Mouse (Mus musculus): ENCODE results near the gene Ift81. TPM values are rescaled to one million over a fixed set of nuclear protein-coding genes. Genes with fewer than 3 reads are reported as not detected.

Ift81 gene
- total RNA-seq, 1 experiment from 2014 or later: 0.93 TPM

DNA sequence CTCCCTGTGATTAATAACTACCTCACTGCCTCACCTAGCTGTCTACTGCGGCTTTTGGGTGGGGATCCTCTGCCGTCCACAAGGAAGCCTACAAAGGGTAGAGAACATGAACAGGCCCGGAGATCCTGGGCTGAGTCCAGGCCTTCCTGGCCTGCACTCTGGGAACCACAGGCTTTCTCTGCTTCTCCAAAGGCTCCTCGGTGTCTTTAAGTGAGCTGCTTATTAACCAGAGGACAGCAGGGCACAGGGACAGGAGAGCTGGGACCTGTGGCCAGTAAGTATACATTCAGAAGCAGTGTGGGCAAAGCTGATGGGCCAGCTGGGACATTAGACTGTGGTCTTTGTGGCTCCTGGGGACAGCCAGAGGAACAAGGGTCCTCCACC lies 89.5 kb downstream of the Ift81 start:
- ATAC-seq (ENCODE audit: extremely low read depth, insufficient number of reproducible peaks, low FRiP score, poor library complexity, severe bottlenecking): no peak

DNA sequence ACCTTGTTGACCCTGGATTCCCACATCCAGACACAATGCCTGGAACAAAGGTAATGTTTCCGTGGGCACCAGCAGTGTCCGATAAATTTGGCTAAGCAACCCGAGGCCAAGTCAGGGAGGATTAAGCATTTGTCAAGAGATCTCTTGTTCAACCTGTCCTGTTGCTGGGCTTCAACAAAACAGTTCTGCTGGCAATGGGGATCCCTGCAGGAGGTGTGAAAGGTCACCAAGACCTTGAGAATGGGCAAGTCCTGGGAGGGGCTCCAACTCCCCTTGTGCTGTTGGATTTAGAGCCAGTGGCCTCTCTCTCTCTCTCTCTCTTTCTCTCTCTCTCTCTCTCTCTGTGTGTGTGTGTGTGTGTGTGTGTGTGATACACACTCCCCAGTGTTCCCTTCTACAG lies 90.1 kb downstream of the Ift81 start:
- ATAC-seq (ENCODE audit: extremely low read depth, insufficient number of reproducible peaks, low FRiP score, poor library complexity, severe bottlenecking): no peak

DNA sequence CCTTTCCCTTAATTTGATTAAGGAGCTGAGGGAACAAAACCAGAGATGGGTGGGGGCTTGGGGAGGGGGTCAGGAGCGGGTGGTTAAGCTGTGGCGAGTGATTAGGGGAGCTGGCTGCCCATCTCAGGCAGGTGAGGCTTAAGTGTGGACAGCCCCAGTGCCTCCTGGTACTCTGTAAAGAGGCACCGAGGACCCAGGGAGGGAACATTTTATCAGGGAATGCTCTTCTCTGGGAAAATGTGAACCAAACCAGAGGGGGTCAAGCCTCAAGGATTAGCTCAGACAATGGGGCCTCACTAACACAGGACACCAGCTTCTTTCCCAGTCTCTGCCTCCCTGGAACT lies 93.2 kb downstream of the Ift81 start:
- no peak for ATAC-seq (ENCODE audit: extremely low read depth, insufficient number of reproducible peaks, low FRiP score, poor library complexity, severe bottlenecking)

DNA sequence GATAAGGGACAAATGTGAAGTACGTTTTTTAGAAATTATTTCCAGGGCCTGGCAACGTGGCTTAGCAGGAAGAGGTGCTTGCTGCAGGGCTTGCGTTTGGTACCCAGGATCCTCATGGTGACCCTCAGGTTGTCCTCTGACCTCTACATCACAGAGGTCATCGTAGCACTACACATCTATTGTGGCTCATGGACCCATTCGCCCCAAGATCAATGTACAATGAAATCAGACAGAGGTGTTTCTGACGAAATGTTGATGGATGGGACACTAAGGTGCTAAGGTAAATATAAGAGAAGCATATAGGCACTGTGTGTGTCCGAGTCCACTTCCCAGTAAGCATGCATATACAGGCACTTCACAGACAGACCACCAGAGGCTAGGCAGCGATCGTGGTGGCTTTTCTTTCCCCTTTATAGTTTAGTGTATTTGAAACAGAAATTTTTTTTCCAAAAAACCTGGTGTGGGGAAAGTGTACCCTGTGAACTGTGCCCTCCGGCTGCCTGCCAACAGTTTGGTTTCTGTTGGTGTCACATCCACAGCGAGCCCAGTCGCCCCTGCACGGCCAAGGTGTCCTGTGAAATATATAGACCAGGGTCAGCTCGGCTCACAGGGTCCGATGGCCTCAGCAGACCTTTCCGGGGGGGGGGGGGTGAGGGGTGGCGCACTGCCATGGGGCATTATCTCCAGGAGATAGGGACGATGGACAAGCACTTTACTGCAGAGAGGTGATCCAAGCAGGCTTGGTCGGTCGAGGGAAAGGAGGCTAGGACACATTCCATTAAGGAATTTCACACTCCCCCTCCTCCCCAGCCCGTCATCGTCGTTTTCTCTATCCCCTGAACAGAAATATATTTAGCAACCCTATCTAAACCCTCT lies 93.8 kb downstream of the Ift81 start:
- ATAC-seq (ENCODE audit: extremely low read depth, insufficient number of reproducible peaks, low FRiP score, poor library complexity, severe bottlenecking): no peak

DNA sequence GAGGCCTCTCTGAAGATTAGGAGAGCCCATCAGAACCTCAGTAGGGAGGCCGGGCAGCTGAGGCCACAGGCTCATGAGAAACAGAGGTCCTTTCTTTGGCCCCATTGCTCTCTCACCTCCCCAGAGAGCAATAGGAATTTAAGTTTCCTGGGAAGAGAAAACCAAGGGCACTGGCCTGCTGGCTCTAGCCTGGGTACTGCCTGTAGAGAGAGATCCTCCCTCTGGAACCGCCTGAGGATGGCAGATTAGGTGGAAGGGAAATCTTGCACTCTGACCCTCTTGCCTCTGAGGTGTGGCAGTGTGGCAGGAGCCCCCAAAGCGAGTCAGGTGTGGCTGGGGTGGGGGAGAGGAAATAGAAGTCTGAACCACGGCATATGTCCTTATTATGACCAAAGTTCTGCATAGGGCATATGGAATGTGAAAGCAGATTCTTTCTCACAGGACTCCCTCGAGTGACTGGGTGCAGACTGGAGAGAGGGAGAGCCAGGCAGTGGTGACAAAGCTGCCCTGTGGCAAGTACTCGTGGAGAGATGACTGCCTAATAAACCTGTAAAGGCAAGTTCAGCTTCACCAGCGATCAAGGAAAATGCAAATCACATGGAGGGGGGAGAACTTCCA lies 95.2 kb downstream of the Ift81 start:
- no peak for ATAC-seq (ENCODE audit: extremely low read depth, insufficient number of reproducible peaks, low FRiP score, poor library complexity, severe bottlenecking)

DNA sequence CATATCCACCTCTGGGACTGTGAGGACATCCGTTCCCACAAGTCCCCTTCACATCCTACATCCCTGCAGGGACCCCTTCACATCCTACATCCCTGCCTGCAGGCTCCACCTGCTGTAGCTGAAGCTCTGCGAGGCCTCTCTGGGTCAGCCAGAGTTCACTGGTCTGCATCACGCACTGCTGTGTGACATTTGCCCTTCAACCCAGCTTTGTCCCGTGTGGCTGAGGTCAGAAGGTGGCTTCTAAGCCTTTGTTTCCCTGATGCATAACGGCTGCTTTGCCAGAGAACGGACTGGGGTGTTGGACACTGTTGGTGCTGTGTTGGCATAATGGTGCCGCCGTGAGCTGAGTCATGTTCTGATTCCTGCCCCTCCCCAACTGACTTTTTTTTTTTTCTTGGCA lies 96.1 kb downstream of the Ift81 start:
- ATAC-seq (ENCODE audit: extremely low read depth, insufficient number of reproducible peaks, low FRiP score, poor library complexity, severe bottlenecking): no peak

DNA sequence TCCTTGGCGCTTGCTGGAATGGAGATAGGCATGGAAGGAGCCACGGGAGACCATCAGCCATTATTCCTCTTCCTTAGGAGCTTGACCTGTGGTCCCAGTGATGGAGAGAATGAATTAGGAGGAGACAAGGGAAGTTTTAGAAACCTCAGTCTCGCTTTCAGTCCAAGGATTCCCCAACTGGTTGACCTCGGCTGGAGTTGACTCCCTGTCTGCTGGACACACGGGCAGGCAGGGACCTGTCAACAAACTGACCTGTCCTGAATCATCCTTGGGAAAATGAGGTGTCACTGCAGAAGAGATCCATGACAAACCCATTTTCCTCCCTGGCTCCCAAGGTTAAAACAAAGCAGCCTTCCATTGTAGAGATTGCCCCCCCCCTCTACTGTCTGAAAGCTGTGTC lies 97.4 kb downstream of the Ift81 start:
- no peak for ATAC-seq (ENCODE audit: extremely low read depth, insufficient number of reproducible peaks, low FRiP score, poor library complexity, severe bottlenecking)

DNA sequence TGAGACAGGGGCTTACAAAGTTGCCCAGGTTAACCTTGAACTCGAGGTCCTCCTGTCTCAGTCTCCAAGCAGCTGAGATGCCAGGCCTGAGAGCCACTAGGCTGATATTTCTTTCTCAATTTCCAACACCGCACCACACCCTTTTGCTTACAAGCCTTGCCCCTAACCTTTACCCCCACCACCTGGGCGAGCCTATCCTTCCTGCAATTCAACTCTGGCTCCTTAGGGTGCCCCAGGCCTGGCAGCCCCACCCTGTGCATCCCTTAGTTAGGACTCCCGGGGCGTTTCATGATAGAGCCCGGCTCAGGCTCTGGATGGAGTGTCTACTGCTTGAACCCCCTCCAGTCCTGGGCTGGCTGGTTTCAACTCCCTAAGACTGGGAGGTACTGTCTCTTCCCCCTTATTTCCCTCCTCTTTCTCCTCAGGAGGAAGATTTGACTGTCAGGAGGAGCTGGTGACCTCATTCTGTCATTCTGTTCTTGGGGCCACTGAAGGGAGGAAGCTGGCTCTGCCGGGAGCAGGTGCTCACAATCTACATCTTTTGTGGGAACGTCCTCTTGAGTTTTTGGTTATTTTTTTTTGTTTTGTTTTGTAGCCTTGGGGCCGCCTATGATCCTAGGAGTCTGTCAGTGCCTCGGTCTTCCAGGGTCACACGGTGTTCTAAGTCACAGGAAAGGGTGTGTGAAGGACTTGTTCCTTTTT lies 98.1 kb downstream of the Ift81 start:
- ATAC-seq (ENCODE audit: extremely low read depth, insufficient number of reproducible peaks, low FRiP score, poor library complexity, severe bottlenecking): no peak

DNA sequence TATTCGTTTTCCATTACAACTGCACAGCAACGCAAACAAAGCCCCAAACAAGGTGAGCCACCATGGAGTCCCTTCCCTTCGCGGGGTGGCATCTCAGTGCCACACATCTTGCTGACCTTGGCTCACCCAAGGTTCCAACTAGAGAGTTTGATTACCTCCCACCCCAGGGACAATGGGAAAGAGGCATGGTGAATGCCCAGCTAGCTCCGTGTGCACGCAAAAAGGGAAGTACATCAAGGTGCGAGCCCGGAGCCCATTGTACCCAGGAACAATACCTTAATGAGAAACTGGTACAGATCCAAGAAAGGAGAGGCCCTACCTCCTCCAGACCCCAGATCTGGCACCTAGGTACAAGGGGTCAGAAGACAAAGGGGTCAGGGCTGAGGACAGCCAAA lies 100.2 kb downstream of the Ift81 start:
- ATAC-seq (ENCODE audit: extremely low read depth, insufficient number of reproducible peaks, low FRiP score, poor library complexity, severe bottlenecking): no peak; the same call in 1 of the 2 replicates

DNA sequence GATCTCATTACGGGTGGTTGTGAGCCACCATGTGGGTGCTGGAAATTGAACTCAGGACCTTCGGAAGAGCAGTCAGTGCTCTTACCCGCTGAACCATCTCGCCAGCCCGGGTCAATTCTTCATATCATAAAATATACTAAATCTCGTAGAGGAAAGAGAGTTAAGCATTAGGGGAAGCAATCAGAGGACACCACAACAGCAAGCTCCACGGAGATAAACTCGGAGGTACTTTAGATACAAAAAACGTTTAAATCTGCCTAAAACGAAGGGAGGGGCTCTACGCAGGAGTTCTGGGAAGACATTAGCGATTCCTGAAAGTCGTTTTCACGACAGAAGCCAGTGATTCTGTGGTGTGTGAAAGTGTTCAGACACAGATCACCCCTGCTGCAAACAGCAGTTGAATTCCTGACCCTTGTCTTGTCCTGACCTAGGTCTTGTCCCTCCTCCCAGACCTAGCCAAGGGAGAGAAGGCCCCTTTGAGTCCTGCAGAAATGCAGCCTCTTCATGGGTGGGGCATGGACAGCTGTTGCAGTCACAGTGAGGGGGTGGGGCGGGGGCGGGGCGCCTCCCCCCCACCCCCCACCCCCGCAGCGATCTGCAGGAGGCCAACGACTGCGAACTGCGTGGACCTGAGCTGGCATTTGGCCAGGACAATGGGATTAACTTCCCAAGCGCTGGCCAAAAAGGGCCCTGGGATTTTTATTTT lies 100.7 kb downstream of the Ift81 start:
- ATAC-seq (ENCODE audit: extremely low read depth, insufficient number of reproducible peaks, low FRiP score, poor library complexity, severe bottlenecking): no peak

DNA sequence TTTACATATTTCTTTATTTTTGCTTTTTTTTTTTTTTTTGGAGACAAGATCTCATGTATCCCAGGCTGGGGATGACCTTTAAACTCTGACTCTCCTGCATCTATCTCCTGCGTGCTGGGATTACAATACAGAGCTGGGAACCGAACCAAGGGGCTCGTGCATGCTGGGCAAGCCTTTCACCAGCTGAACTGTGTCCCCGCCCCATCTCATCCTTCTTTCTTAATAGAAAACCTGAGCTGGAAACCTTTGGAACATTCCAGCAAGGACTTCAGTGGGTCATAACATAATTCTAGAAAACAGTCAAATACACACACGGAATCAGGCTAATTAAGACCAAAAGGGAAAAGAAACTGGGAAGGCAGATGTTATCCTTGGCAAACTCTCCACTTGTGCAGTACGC lies 102.3 kb downstream of the Ift81 start:
- ATAC-seq (ENCODE audit: extremely low read depth, insufficient number of reproducible peaks, low FRiP score, poor library complexity, severe bottlenecking): no peak

DNA sequence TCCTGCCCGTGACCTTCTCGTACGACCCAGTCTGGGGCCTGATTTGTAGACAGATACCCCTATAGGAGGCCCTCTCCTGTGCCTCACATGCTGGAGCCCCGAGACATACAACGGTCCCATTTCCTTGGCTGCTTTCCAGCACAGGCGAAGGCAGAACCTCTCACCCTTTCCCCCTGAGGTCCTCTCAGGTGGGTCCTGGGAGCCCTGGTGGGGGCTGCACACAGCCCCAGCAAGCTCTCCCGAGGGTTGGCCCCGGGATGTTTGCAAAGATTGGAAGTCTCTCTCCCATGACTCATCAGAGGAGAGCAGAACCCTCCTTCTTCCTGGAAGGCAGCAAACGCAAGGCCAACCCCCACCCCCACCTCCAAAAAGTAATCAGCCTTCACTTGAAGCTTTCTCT lies 102.9 kb downstream of the Ift81 start:
- ATAC-seq (ENCODE audit: extremely low read depth, insufficient number of reproducible peaks, low FRiP score, poor library complexity, severe bottlenecking): no peak

DNA sequence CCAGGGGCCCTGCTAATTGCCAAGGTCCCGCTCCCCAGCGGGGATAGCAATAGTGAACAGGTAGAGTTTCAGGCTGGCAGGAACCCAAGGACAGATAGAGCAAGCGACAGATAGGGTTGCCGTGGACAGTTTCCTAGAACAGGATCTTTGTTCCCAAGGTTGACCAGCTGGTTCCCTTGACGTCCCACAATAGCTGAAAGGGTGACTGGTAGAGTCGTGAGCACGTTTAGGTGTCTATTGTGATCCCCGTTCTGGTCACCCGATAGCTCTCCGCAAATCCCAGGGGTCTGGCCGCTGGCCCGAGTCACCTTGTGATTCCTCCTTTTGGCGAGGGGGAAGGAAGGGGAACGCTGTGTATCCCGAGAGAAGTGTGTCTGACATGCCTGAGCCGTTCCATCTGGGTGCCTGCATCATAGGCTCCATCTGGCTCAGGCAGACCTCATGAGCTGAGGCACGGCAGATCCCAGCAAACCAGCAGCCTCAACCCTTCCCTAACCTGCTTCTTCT lies 103.6 kb downstream of the Ift81 start:
- ATAC-seq (ENCODE audit: extremely low read depth, insufficient number of reproducible peaks, low FRiP score, poor library complexity, severe bottlenecking): no peak

DNA sequence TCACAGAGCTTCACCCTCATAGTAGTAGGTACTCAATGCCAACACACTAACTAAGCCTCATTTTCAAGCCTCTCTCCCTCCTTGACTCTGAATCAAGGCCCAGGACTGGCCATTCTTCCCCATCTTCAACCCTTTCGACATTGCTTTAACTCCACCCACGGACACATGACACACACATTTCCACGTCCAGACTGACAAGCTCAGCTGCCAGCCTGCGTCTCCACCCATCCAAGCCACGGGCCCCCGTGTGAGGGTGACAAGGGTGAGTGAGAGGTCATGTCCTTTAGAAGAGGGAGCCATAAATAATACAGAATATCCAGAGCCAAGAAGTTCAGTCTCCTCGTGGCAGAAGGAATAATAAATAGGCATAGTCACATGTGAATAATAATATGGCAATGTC lies 104.7 kb downstream of the Ift81 start:
- ATAC-seq (ENCODE audit: extremely low read depth, insufficient number of reproducible peaks, low FRiP score, poor library complexity, severe bottlenecking): no peak

DNA sequence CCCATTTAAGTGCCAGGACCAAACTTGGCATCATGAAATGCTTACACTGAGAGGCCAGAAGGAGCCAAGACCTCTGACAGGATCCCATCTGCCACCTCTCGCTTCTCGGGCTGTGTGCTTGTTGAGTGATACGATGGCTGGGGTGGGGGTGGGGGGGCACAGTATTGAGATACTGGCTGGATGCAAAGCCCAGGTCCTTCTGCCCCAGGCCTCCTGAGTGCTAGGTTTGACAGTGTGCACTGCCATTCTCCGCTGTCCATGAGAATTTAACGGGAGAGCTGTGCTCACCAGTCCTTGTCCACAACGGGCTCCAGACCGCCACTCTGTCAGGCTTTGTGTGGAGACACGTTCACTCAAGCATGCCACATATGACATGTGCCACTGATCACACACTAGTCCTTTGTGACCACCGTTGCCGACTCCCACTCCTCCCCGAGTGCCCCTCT lies 105.4 kb downstream of the Ift81 start:
- no peak for ATAC-seq (ENCODE audit: extremely low read depth, insufficient number of reproducible peaks, low FRiP score, poor library complexity, severe bottlenecking)

DNA sequence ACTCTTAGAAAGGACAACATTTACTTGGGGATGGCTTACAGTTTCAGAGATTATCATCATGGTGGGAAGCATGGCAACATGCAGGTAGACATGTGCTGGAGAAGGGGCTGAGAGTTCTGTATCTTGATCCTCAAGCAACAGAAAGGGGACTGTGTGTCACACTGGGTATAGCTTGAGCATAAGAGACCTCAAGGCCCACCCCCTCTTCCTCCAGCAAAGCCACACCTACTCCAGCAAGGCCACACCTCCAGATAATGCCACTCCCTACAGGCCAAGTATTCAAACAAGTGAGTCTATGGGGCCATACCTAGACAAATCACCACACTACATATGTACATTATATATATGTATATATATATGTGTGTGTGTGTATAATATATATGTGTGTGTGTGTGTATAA lies 106.9 kb downstream of the Ift81 start:
- ATAC-seq (ENCODE audit: extremely low read depth, insufficient number of reproducible peaks, low FRiP score, poor library complexity, severe bottlenecking): no peak

DNA sequence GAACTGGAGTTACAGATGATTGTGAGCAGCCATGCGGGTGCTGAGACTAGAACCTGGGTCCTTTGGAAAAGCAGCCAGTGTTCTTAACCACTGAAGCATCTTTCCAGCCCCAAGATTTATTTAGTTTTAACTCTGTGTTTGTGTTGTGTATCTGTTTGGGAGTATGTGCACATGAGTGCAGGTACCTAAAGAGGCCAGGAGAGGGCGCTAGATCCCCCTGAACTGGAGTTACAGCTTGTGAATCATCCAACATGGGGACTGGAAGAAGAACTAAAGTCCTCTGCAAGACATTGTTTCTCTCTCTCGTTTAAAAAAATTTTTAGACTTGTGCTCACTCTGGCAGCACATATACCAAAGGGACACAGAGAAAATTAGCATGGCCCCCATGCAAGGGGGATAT lies 107.9 kb downstream of the Ift81 start:
- no peak for ATAC-seq (ENCODE audit: extremely low read depth, insufficient number of reproducible peaks, low FRiP score, poor library complexity, severe bottlenecking)

DNA sequence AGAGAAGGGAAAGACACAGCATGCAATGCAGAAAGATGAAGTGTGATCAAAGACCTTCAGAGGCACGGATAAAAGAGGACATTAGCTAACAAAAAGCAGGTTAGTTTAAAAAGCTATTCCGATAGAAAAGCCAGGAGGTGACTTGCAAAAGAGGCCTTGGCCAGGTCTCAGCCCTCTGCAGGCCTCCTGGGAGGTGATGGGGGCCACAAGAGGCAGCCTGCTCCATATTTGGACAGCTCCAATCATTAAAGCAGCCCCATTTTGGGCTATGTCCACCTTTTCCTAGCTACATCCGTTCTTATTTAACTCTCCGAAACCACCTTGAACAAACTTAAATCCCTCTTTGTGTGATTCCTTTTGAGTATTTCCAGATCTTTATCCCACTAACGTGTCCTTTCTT lies 108.8 kb downstream of the Ift81 start:
- ATAC-seq (ENCODE audit: extremely low read depth, insufficient number of reproducible peaks, low FRiP score, poor library complexity, severe bottlenecking): no peak

DNA sequence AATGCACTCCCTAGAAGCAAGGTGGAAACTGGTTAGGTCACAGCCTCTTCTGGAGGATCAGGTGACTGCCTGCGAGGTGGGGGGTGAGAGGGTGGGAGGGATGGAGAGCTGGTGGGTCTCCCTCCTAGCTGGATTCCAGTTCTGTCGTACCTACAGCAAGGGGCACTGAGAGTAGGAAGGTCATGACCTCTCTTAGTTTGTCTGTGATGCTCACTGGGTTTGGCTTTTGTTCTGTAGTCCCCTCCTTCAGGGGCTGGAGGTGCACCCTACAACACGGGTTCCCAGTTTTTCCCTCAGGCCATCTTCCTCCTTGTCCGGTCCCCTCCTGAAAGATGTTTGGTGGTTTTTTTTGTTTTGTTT lies 110.6 kb downstream of the Ift81 start:
- no peak for ATAC-seq (ENCODE audit: extremely low read depth, insufficient number of reproducible peaks, low FRiP score, poor library complexity, severe bottlenecking)
